Mouse (Mus musculus) bone marrow, adult 2 months (tissue): ENCODE results near the gene Artn.

Experiments
- CTCF ChIP-seq: fragments of 200-500 bp; IDR thresholded peaks from 2 replicates; pipeline ENCODE4 v1.5.1; 2011; ENCODE audit warnings: low read length, control low read depth; ENCODE audit not compliant: control insufficient read depth, insufficient read depth
- POLR2A ChIP-seq: fragments of 200-500 bp; IDR thresholded peaks from 2 replicates; pipeline ENCODE4 v1.6.1; 2011; ENCODE audit warnings: low read depth, mild to moderate bottlenecking, control low read depth, low read length, borderline replicate concordance; ENCODE audit not compliant: control insufficient read depth

GRCm38 (mm10) chr4:117878301-117878700 lies 51.3 kb downstream of the Artn start:
- TF ChIP-seq POLR2A (no peak), CTCF (no peak)
